Mouse (Mus musculus) limb, embryonic 10.5 days (tissue): ENCODE results near the gene Lrig1. TPM values are rescaled to one million over a fixed set of nuclear protein-coding genes. Genes with fewer than 3 reads are reported as not detected.

Experiments
- DNase-seq: peaks from one replicate; pipeline ENCODE4 v3.0.0-alpha.2; 2017; ENCODE audit warnings: low spot score
- H3K27ac ChIP-seq: fragments of 300-500 bp; sonication (generic); 2 replicates; pipeline ENCODE4 v1.5.1; 2016; ENCODE audit warnings: mild to moderate bottlenecking
- H3K27me3 ChIP-seq: fragments of 300-500 bp; sonication (generic); 2 replicates; pipeline ENCODE4 v1.6.1; 2016; ENCODE audit warnings: low read depth, mild to moderate bottlenecking; ENCODE audit not compliant: poor library complexity, severe bottlenecking
- H3K36me3 ChIP-seq: fragments of 300-500 bp; sonication (generic); 2 replicates; pipeline ENCODE4 v1.6.1; 2016; ENCODE audit warnings: mild to moderate bottlenecking, moderate library complexity
- H3K4me1 ChIP-seq: fragments of 300-500 bp; sonication (generic); 2 replicates; pipeline ENCODE4 v1.6.1; 2016
- H3K4me3 ChIP-seq: fragments of 300-500 bp; sonication (generic); 2 replicates; pipeline ENCODE4 v1.5.1; 2016; ENCODE audit warnings: mild to moderate bottlenecking, moderate library complexity
- H3K9me3 ChIP-seq: fragments of 300-500 bp; sonication (generic); replicated peaks from 2 replicates; pipeline ENCODE4 v1.6.1; 2016; ENCODE audit warnings: mild to moderate bottlenecking
- WGBS: fragments of 180-500 bp; shearing (Covaris S2); methylation state at CpG from one replicate; pipeline ENCODE4 v1.1.7; 2016; 5-methylcytosine and 5-hydroxymethylcytosine counted together
- polyA plus RNA-seq: library from polyadenylated mRNA; unstranded; fragments of >200 nt; fragmentation: Nextera tagmentation; extraction: Ambion mirVana; gene quantifications from 2 replicates; pipeline ENCODE4 v1.2.1, GENCODE M21; 2016

Gene Lrig1
- polyA plus RNA-seq, 1 experiment from 2014 or later = 15.7 TPM

GRCm38 (mm10) chr6:94714815-94715644 lies 15.1 kb upstream of the Lrig1 start:
- DNase-seq = no peak
- H3K27me3 ChIP-seq = peaks cover 25% of the 10 kb centered on the region
- H3K4me1 ChIP-seq = peaks cover 36% of the 10 kb centered on the region
- H3K4me3 ChIP-seq = peak overlapping the region; percentile 24; the same call in 1 of the 2 replicates
- WGBS = 32% methylated on average over 13 of the region's 13 CpGs
- H3K36me3 ChIP-seq = no peaks in the 10 kb centered on the region
- H3K9me3 ChIP-seq = no peaks in the 10 kb centered on the region
- H3K27ac ChIP-seq = peak overlapping the region; percentile 12; the same call in 1 of the 2 replicates

GRCm38 (mm10) chr6:94709832-94710231 lies 9.9 kb upstream of the Lrig1 start:
- H3K36me3 ChIP-seq = no peaks in the 10 kb centered on the region
- peaks cover 53% of the 10 kb centered on the region for H3K27me3 ChIP-seq
- H3K4me1 ChIP-seq = peaks cover 22% of the 10 kb centered on the region
- no peak overlapping the region for H3K4me3 ChIP-seq
- WGBS = 27% methylated on average over 3 of the region's 3 CpGs
- no peak for DNase-seq
- no peak overlapping the region for H3K27ac ChIP-seq
- no peaks in the 10 kb centered on the region for H3K9me3 ChIP-seq

GRCm38 (mm10) chr6:94709150-94709549 lies 9.2 kb upstream of the Lrig1 start:
- Histone ChIP-seq H3K27ac (no peak overlapping the region), H3K27me3 (peaks cover 60% of the 10 kb centered on the region), H3K9me3 (no peaks in the 10 kb centered on the region), H3K4me1 (peaks cover 16% of the 10 kb centered on the region), H3K4me3 (no peak overlapping the region), H3K36me3 (no peaks in the 10 kb centered on the region)
- DNase-seq = no peak
- WGBS = 91% methylated on average over 1 of the region's 1 CpGs

- Histone ChIP-seq H3K27ac (no peak overlapping the region), H3K4me1 (peaks cover 16% of the 10 kb centered on the region), H3K4me3 (no peak overlapping the region), H3K36me3 (no peaks in the 10 kb centered on the region), H3K27me3 (peaks cover 65% of the 10 kb centered on the region), H3K9me3 (no peaks in the 10 kb centered on the region)
- WGBS = 73% methylated on average over 5 of the region's 5 CpGs
- no peak for DNase-seq
Observed at GRCm38 (mm10) chr6:94707254-94707653, 7.3 kb upstream of the Lrig1 start.

GRCm38 (mm10) chr6:94705931-94706330 lies 6.0 kb upstream of the Lrig1 start:
- 58% methylated on average over 1 of the region's 1 CpGs for WGBS
- H3K27me3 ChIP-seq = peaks cover 66% of the 10 kb centered on the region
- no peak overlapping the region for H3K27ac ChIP-seq
- no peak overlapping the region for H3K4me3 ChIP-seq
- no peaks in the 10 kb centered on the region for H3K36me3 ChIP-seq
- H3K9me3 ChIP-seq = no peaks in the 10 kb centered on the region
- peaks cover 29% of the 10 kb centered on the region for H3K4me1 ChIP-seq
- no peak for DNase-seq

GRCm38 (mm10) chr6:94702993-94703392 lies 3.0 kb upstream of the Lrig1 start:
- H3K4me1 ChIP-seq = peaks cover 52% of the 10 kb centered on the region
- no peaks in the 10 kb centered on the region for H3K9me3 ChIP-seq
- no peak overlapping the region for H3K4me3 ChIP-seq
- H3K27me3 ChIP-seq = peaks cover 49% of the 10 kb centered on the region
- no peak for DNase-seq
- H3K27ac ChIP-seq = no peak overlapping the region
- H3K36me3 ChIP-seq = no peaks in the 10 kb centered on the region
- WGBS = 91% methylated on average over 6 of the region's 6 CpGs

GRCm38 (mm10) chr6:94701071-94701470 lies 1.1 kb upstream of the Lrig1 start:
- Histone ChIP-seq H3K36me3 (no peaks in the 10 kb centered on the region), H3K27me3 (peaks cover 52% of the 10 kb centered on the region), H3K9me3 (no peaks in the 10 kb centered on the region), H3K27ac (peak overlapping the region; percentile 94; the same call in 1 of the 2 replicates), H3K4me1 (peaks cover 56% of the 10 kb centered on the region), H3K4me3 (peak overlapping the region; percentile 88)
- whole genome bisulfite sequencing = 4% methylated on average over 18 of the region's 18 CpGs
- no peak for DNase-seq

GRCm38 (mm10) chr6:94700612-94701011 lies 654 bp upstream of the Lrig1 start:
- WGBS = under 1% methylated on average over 8 of the region's 8 CpGs
- peaks cover 50% of the 10 kb centered on the region for H3K27me3 ChIP-seq
- H3K4me1 ChIP-seq = peaks cover 60% of the 10 kb centered on the region
- peak overlapping the region; percentile 94; the same call in 1 of the 2 replicates for H3K27ac ChIP-seq
- peak overlapping the region; percentile 88 for H3K4me3 ChIP-seq
- peak; percentile 64 for DNase-seq
- no peaks in the 10 kb centered on the region for H3K9me3 ChIP-seq
- H3K36me3 ChIP-seq = no peaks in the 10 kb centered on the region

GRCm38 (mm10) chr6:94699173-94699987 lies 578 bp downstream of the Lrig1 start:
- H3K27me3 ChIP-seq = peaks cover 41% of the 10 kb centered on the region
- peaks cover 73% of the 10 kb centered on the region for H3K4me1 ChIP-seq
- WGBS = under 1% methylated on average over 94 of the region's 95 CpGs
- no peaks in the 10 kb centered on the region for H3K9me3 ChIP-seq
- no peaks in the 10 kb centered on the region for H3K36me3 ChIP-seq
- peak overlapping the region; percentile 88 for H3K4me3 ChIP-seq
- H3K27ac ChIP-seq = peak overlapping the region; percentile 94
- peak; percentile 76 for DNase-seq

GRCm38 (mm10) chr6:94698509-94699172 lies 1.3 kb downstream of the Lrig1 start:
- Histone ChIP-seq H3K4me1 (peaks cover 74% of the 10 kb centered on the region), H3K27ac (peak overlapping the region; percentile 94), H3K27me3 (peaks cover 39% of the 10 kb centered on the region), H3K9me3 (no peaks in the 10 kb centered on the region), H3K4me3 (peak overlapping the region; percentile 88), H3K36me3 (no peaks in the 10 kb centered on the region)
- 7% methylated on average over 11 of the region's 11 CpGs for WGBS
- no peak for DNase-seq

- peak overlapping the region; percentile 88; the same call in 1 of the 2 replicates for H3K4me3 ChIP-seq
- WGBS = 78% methylated on average over 1 of the region's 1 CpGs
Observed at GRCm38 (mm10) chr6:94697423-94697822, 2.5 kb downstream of the Lrig1 start.

GRCm38 (mm10) chr6:94696182-94697080 lies 3.5 kb downstream of the Lrig1 start:
- Histone ChIP-seq H3K4me1 (peaks cover 87% of the 10 kb centered on the region), H3K4me3 (peak overlapping the region; percentile 26; the same call in 1 of the 2 replicates), H3K27ac (no peak overlapping the region), H3K36me3 (no peaks in the 10 kb centered on the region), H3K27me3 (peaks cover 17% of the 10 kb centered on the region), H3K9me3 (no peaks in the 10 kb centered on the region)
- 49% methylated on average over 10 of the region's 10 CpGs for WGBS
- DNase-seq = no peak

More at GRCm38 (mm10) chr6:94697423-94697822, 2.5 kb downstream of the Lrig1 start:
- no peak overlapping the region for H3K27ac ChIP-seq
- H3K36me3 ChIP-seq = no peaks in the 10 kb centered on the region
- H3K9me3 ChIP-seq = no peaks in the 10 kb centered on the region
- no peak for DNase-seq
- H3K4me1 ChIP-seq = peaks cover 86% of the 10 kb centered on the region
- H3K27me3 ChIP-seq = peaks cover 27% of the 10 kb centered on the region
